Mouse (Mus musculus) cerebellum, adult 11 months (tissue): ENCODE data around the gene BC005561.
"Not testable (repeated sequence)": the region's sequence is repeated elsewhere in the genome, so short reads cannot be mapped to it uniquely, and the experiment has no call there.

Experiments
- DNase-seq: peaks from one replicate; pipeline ENCODE4 v3.0.0; 2022

Gene BC005561

DNA sequence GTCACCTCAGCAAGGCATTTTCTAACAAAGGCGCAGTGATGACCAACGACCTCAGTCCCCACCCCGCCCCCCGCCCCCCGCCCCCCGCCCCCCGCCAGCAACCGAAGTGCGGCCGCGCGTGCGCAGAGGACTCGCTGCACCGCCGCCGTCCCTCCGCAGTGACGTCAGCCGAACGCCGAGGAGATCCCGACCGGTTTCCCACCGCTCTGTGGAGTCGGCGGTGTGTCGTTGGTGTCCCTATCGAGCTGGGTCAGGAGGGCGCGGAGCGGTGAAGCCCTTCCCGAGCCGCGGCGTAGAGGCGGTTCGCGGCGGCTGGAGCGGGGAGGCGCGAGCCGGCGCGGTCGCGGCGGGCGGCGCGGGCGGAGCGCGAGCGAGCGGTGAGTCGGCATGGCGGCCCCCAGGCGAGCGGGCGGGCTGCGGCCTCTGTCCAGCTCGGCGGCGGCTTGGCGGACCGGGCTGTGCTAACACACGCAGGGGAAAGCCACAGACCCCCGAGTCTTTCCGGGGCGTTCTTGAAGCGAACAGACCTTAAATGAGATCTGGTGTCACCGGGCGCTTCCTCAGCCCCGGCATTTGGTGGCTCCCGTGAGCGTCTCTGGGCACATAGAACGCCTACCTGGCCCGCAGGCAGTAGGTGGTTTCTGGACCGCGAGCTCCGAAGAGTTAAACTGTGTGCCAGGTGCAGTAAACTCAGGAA is at the start of gene BC005561:
BC005561 (plus strand) TSS at position 158 of the 697 bp plus-strand sequence.
- DNase-seq, result peak; percentile 78

DNA sequence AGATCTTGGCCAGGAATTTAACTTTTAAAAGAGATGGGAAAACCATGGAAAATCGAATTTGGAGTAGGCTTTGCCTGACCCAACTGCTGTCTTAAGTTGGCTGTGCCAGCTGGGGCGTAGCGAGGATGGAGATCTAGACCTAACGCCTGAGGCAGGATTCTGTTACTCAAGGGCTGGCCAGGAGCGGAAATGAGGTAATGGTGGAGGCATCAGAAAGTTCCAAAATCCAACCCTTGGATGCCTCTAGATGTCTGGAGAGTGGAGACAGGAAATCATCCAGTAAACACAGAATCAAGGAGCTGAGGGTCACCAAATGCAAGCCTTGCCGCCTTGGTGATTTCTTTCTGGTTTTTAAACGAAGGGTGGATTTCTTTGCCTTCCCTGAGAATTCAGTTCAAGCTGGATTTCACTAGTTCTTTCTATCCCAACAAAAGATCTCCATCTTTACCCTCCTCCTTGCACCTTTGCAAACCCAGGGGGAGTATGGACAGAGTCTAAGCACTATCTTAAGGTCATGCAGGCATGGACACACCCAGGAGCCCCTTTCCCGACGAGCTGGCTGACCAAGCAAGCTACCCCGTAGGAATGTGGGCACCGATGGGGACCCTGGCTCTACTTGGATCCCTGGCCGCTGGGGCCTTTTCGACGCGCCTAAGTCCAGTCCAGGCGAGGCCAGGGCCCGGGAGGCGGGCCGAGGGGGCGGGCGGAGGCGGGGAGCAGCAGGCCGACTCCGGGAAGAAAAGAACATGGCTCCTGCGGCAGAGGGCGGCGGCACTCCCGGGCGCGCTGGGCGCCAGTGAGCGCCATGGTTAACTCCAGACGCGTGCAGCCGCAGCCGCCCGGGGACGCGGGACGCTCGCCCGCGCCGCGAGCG is 49.1 kb upstream of the BC005561 start, which contains the start of gene Pkd2:
Pkd2 (plus strand) TSS at position 619 of the 874 bp plus-strand sequence.
- peak; percentile 71 for DNase-seq

DNA sequence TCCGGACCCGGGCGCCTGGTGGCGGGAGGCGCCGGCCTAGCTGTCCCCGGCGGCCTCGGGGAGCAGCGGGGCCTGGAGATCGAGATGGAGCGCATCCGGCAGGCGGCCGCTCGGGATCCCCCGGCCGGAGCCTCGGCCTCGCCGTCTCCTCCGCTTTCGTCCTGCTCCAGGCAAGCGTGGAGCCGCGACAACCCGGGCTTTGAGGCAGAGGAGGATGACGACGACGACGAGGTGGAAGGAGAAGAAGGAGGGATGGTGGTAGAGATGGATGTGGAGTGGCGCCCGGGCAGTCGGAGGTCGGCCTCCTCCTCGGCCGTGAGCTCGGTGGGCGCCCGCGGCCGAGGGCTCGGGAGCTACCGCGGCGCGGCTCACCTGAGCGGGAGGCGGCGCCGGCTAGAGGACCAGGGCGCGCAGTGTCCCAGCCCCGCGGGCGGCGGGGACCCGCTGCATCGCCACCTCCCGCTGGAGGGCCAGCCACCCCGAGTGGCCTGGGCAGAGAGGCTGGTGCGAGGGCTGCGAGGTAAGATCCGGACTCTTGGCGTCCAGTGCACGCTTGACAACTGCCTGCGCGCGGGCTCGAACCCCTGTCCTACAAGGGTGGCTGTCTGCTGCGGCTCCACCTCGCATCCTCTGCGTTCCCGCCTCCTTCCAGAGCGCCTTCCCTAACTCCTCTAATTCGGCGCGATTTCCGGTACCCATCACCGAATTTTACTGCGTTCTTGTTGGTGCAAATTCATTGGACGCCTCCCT is 48.3 kb upstream of the BC005561 start:
- DNase-seq, result peak; percentile 58

DNA sequence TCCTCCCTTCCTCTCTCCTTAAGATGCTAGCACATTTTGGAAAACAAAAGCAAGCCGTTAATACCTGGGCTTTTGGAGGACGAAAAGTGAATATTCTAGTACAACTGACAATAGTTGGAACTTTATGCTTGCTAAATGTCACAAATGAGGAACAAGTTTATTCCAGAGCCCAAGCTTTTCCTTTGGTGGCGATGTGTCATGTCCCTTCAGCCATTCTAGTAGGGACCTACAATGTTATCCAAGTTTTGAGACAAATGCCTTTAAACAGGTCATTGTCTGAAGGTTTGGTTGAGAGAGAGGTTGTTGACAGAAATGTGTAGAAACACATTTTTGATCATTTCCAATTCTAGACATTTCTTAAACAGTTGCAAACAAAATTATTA is 47.7 kb upstream of the BC005561 start:
- peak; percentile 29 for DNase-seq

DNA sequence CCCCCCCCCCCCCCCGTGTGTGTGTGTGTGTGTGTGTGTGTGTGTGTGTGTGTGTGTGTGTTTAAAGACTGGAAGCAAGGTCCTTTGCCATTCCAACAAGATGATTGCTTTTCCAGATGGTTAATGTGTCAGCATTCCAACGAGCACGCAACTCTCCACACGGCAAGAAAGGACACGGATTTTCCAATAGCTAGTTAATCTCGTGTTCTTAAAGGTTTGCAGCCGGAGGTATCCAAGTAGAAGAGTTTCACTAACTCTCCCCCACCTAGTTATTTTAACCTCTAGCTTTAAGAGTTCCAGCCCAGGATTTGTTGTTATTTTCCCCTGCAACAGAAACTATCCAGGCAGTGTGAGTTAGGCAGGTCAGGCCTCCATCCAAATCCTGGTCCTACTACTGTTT is 47.3 kb upstream of the BC005561 start:
- no peak for DNase-seq

DNA sequence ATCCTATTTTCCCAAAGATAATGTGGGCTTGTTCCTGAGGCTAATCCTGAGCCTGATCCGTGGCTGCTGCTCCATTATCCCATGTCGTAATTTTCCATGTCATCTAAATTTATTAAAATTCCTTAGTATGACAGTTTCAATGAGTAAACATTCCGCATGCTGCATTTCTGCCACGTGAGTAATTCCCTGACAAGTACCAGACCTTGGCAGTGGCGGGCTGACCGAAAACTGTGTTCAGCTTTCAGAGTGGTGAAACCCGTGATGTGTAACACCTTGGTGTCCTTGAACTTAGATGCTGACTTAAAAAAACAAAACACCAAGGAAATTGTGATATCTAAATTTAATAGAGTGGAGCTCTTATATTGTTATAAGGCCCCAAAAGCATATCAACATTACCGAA is 42.9 kb upstream of the BC005561 start:
- DNase-seq, result no peak

DNA sequence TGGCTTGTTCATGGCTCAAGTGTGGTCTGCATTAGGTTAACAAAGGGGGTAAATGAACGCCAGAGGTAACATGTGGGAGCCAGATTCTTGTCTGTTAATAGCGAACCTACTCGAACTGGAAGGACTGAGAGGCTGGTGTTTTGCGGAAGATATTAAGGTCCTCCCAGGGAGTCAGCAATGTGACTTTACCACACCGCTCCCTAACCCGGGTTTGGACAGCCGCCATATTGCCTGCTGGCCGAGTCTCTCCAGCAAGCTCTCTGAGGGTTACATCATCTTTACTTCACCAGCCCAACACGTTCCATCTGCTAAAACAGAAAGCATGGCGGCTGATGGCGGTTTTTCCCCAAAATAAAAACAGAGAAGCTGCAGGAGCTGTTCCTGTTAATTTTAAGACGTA is 42.4 kb upstream of the BC005561 start:
- peak; percentile 71 for DNase-seq

DNA sequence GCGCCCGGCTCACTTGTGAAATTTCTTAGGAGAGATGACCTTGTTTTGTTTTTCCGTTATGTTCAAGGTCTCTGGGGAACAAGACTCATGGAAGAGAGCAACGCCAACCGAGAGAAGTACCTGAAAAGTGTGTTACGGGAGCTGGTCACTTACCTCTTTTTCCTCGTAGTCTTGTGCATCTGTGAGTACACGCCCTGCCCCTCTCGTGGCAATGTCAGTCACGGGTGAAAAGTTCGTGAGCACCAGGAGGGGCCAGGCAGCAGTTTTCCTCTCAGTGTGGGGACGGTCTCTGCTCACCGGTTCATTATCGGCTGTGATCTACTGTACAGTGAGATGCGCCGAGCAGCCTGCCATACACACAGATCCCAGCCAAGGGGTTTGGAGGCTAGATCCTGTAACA is 41.3 kb upstream of the BC005561 start:
- DNase-seq, result no peak

DNA sequence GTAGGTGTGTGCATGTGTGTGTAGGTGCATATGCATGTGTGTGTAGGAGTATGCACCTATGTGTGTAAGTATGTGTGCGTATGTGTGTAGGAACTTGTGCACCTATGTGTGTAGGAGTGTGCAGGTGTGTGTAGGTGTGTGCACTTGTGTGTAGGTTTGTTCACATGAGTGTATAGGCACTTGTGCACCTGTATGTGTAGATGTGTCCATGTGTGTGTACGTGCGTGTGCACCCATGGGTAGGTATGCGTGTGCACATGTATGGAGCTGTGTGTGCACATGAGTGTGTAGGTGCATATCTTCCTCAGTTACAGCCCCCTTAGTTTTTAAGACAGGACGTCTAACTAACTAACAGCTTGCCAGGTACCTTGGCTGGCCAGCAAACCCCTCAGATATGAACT is 39.6 kb upstream of the BC005561 start:
- no peak for DNase-seq

DNA sequence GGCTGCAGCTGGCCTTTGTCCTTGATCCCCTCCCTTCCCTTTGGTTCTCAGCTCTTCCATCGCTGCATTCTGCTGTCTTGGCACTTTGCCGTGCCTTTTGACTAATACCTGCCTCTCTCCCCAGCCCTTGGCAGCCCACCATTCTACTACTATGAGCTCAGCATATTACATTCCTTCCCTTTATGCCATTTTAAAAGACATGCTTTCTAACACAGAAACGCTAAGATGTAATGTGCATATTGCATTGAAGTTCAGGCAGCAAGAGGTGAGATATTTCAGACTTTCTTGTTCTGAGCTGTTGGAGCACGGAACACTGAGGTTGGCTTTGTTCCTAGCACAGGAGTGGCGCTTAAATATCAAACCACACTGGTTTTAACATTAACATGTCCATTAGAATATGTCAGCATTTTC is 37.2 kb upstream of the BC005561 start:
- no peak for DNase-seq

DNA sequence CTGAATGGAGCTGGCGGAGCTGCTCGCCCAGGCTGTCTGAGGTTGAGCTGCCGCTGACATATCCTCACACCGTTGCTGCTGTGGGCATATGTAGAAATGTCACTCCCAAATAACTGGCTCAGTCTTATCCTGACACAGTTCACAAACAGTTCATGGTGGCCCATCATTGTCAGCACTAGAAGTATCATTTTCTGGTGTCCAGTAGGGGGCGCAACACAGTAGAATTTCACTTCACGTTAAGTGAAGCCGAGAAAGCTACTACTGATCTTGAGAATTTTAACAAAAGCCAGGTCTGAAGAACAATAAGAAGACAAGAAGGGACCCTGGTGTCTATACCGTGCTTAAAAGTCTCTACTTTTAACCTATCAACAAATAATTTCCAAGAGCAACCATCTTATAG is 35.8 kb upstream of the BC005561 start:
- no peak for DNase-seq

DNA sequence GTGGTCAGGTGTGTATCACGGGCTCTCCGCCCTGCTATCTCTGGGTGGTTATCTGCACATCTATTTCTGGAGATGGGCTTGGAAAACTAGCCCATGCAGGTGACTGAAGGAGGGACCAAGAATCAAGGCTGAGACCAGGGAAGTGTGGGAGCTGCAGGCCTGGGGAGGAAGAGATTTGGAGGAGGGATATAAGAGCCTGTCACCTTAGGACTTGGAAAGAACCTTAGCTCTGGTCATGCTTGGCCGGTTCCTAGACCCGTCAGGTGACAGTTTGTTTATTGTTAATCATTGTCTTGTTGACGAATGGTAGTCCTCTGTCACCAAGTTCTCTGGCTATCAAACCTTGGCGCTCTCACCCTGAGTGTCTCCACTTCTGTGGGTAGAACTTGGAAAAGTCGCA is 27.8 kb upstream of the BC005561 start:
- no peak for DNase-seq

DNA sequence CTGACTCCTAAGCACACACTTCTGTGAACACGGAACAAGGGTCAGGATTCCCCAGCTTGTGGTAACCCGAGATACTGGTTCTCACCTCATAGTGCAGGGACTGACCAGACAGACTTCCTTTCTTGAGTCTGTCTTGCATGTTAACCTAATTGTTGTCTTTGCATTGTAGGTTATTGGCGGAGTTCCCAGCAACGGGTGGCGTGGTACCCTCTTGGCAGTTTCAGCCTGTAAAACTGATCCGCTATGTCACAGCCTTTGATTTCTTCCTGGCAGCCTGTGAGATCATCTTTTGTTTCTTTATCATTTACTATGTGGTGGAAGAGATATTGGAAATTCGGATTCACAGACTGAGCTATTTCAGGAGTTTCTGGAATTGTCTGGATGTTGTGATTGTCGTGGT is 25.3 kb upstream of the BC005561 start:
- DNase-seq, result no peak

DNA sequence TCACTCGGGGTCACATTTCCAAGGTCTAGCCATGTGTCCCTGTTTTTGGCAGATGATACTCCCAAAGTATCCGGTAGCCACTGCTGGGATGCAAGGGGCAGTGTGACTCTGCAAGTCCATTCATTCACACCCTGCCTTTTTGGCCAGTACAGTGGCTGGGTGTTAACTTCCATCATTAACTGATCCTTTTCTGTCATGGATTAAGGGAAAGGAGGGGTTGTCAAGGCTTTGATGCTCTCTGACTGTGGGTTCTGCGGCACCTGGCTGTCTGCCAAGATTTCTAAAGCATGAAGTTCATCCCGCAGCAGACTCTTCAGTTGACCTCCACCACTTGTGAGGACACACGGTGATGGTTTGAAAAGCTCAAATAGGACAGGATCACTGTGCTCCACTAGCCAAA is 16.6 kb upstream of the BC005561 start:
- no peak for DNase-seq

DNA sequence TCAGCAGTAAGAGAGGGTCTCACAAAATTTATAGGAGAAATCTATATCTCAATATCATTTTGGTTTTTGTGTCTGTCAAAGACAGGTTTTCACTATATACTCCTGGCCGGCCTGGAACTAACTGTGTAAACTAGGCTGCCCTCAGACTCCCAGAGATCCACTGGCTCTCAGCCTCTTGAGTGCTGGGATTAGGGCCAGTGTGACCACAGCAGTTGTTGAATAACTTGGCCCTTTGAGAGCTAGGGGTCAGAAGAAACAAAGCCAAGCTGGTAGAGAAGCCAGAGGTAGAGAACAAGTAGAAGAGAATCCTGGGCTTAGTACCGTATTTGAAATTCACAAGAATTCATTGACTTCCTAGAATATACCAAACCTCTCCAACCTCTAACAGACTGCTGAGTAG is 3.3 kb upstream of the BC005561 start:
- DNase-seq, result no peak

DNA sequence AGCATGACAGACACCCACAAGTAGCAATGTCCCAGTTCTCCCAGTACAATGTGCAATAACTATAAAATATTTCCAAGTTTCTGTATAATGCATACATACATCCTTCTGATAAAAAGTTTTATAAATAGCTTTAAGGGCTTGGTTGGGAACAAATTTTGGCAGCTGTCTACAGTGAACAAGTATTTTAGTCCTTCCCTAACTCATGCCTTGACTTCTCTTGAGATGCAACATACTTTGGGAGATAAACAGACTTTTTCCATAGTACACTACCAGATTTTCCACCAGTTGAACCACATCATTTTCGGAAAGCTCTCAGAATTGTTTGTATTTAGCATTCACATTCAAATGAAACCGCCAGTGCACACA is 340 bp upstream of the BC005561 start:
- DNase-seq, result no peak

DNA sequence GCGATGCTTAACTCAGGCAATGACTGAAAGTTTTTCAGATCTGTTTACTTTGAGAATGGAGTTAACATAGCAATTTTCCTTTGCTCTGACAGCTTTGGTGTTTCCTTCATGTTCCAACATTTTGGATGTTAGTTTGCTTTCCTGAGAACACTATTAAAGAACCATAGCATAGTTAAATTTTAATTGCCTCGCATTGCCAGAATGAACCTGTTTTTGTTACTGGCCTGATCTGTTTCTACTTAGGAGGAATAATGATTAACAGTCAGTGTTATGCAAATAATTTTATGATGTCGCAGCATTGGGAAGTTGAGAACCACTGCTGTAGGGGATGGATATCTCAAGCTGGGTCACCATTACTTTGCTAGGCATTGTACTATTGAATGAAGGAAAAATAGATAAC is 3.1 kb downstream of the BC005561 start:
- no peak for DNase-seq

DNA sequence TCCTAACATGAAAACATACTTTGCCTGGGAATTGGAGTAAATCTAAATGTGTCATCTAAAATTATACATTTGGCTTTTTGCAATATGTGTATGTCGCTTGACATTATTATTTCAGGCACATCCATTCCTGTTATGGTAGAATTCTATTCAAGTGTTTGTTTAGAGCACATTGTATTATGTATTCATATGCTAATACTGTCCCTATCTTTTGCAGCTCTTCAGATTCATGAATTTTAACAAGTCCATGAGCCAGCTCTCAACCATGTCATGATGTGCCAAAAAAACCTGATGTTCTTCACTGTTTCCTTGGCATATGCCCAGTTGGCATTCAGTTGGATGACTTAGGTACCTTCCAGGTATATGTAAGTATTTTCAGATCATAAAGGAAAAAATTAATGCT is 30.5 kb downstream of the BC005561 start:
- DNase-seq, result peak; percentile 3

DNA sequence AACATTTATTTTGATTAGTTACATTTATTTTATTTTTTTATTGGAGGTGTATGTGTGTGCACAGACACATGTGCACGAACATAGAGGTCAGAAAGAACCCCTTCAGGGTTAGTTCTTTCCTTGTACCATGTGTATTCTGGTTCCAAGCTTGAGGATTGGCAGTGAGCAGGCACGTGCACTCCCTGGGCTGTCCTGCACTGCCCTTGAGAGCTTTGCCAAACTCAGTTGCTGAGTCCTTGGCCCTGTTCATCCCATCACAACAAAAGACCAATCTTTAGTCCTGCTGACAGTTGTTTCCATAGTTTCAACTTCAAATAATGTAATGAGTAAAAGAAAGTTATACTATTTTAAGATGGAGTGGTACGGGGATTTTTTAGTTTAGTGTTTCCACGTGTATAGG is 31.2 kb downstream of the BC005561 start:
- no peak for DNase-seq

DNA sequence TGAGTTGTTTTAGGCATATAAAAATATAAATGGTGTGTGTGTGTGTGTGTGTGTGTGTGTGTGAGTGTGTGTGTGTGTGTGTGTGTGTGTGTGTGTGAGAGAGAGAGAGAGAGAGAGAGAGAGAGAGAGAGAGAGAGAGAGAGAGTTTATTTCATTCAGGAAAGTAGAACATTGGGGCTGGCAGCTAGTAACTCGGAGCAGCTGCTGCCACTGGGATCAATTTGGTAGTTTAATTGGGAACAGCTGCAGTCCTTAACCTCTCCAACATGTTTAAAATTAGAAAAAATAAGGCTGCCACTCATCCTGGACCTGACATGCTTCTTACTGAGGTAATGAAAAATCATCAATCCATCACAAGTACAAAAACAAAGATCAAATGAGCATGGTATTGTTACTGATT is 59.9 kb downstream of the BC005561 start:
- not testable (repeated sequence) for DNase-seq

DNA sequence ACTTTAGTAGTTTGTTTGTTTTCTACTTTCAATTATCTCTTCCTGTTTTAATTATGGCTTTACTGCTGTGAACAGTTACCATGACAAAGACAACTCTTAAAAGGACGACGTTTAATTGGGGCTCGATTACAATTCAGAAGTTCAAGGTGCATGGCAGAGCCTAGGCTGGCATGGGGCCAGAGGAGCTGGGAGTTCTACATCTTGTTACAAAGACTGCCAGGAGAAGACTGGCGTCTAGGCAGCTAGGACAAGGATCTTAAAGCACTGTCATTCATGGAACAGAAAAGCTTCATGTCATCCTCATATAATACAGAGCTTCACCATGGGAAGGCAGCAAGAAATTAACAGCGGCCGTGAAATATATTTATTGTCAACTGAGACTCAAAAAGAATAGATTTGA is 62.6 kb downstream of the BC005561 start:
- peak; percentile 39 for DNase-seq

DNA sequence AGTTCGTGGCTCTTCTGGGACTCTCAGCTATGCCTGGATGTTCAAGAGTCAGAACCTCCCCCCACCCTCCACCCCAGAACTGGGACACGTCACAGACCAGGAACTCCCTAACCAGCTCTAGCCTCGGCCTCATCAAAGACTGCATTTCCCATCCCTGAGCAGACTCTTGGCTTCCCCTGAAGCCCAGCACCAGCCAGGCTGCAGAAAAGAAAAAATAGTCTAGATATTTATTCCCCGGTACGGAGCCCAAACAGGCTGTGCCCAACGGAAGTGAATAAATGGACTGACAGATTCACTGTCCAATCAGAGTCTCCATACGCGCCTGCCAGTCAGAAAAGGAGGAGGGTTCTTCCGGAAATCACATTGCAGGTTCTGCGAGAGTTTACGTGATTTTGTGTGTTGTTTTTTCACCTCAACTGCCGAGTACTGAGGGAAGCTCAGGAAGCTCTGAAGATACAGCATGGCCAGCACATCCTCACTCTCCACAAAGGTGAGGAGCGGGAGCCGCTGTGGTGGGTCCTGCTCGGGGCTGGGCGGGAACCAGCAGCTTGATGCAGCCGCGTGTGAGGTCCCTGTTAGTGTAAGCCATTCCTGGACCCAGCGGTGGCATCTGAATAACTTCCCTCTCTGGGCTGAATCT is 63.2 kb downstream of the BC005561 start:
- peak; percentile 84 for DNase-seq
